Mouse (Mus musculus): ENCODE results near the gene 2810408A11Rik.
"Not testable (repeated sequence)": the region's sequence is repeated elsewhere in the genome, so short reads cannot be mapped to it uniquely, and the experiment has no call there.

Gene 2810408A11Rik

DNA sequence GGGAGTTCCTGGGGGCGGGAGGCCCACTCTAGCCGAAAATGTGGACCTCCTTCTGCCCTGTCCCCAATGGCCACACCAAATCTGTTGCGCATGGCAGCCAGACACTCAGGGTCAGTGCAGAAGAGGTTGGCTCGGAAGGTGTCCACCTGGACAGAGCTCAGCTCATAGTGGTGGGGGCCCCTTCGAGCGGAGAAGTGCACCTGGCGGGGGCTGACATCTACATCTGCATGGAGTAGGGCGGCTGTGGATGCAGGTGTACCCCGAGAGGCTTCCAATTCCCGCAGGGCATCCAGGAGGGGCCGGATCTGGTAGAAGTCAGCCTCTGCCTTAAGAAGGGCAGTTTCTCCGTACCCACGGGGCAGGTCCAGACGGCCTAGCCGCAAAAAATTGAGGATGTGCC, 21.1 kb downstream of the 2810408A11Rik start:
- DNase-seq: peak in 1 of 2 experiments; percentile 57

DNA sequence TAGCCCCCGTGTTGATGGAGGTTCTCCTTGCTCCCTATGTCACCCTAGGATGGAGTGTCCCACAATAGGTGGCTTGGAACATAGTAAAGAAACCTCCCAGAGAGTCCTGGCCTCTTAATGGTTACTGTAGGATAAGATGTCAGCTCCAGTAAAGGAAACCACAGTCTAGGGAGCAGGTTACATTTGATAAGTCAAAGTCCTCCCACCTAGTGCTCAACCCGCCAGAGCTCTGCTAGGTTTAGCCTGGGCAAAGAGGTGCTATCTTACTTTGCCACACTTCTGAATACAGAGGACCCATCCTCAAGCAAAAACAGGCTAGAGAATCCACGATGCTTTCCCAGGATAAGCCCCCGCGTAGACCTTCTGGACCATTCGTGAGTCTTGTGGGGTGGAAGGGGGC, 21.8 kb downstream of the 2810408A11Rik start:
- no peak for DNase-seq

DNA sequence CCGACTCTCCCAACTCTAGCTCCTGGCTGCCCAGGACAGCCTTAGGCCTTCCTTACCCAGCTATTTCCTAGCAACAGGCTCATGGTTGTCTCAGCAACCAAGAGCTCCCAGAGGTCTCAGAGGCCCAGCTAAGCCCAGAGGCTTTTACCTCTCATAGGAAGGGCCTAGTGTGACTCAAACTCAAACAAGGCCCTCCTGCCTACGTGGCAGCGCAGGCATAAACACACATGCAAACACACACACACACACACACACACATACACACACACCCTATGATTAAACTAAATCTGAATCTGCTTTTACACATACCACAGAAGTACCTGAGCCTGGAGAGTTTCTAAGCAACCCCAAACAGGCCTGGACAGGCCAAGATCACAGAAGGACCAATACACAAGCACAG, 22.4 kb downstream of the 2810408A11Rik start:
- no peak for DNase-seq

DNA sequence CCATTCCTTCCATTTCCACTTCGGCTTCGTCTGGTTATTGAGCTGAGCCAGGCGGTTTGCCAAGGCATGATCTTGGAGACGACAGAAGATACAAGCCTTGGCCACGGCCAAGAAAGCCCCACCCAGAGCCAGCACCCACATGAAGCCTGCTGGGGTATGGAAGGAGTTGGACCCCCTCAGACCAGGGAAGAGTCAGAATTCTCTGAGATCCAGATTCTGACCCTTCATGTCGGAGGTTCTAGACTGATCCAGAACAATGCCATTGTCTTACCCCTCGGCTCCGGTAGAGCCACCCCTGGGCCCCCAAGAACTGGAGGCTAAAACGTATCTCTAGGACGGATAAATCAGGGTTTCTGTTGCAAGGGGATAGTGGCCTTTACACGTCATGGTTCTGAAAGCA, 22.9 kb downstream of the 2810408A11Rik start, which contains the start of gene Tmem95:
Gene Tmem95, minus strand, starts transcription at position 141 of the 400 bp plus-strand sequence.
- no peak for DNase-seq

DNA sequence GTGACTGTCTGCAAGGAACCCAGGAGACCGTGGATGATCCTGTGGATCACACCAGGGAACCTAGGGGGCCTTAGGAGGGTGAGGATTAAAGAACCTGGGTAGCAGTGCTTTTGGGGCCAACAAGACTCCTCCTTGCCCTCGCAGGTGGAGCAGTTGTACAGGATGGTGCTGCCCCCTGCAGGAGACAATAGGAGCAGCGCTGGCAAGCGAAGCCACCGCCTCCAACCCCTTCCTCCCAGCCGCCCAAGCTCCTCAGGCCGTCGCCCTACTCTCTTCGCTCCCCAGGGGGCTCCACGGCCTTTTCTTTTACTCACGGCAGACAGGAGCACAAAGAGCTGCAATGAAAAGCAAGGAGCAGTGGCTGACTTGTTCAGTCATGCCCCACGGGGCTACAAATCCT, 23.9 kb downstream of the 2810408A11Rik start:
- DNase-seq: peak; percentile 88

DNA sequence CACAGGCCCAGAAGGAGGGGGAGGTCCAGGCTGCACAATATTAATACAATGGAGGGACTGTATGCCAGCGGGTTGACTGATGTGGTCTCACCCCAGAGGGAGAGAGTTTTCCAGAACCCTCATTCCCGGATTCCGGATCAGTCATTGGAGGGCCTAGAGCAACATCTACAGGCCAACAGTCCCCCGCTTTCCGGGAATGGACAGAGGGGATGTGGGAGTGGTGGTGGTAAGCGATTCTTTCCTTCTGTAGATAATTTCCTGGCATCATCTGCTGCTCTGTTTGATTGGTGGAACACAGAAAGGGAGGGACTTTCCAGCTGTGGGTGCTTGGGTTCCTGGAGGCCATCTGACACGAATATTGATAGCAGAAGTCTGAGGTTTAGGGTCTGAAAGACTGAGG, 24.6 kb downstream of the 2810408A11Rik start:
- peak; percentile 43 to 72 for DNase-seq

DNA sequence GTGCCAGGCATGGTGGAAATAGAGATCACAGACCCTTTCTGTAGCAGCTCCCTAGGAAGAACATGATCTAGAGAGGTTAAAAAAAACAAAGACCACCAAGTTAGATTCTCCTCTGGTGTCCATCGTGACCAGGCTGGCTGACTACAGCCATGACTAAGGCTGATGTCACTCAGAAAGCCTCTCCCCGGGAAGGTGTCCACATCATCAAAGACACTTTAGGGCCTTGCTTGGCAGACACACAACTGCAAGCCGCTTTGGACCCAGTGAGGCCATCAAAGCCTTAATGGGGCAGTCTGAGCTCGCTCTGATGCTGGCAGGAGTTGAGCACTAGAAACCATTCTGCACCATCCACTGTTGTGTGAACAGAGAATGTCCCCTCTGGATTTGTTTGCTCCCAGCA, 28.3 kb downstream of the 2810408A11Rik start:
- no peak for DNase-seq

DNA sequence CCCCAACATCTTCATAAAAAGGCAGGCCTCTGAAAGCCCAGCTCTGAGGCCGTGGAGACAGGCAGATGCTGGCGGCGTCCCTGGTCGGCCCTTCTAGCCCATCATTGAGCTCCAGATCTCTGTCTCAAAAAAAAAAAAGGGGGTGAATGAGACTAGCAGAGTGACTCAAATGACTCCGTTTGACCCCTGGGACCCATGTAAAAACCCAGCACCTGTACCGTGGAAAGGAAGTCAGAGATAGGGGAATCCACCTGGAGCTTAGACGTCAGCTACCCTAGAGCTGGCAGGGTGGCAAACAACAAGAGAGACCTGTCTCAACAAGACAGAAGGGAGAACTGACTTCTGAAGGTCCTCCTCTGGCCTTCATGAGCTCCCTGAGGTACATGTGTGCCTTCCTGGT, 29.0 kb downstream of the 2810408A11Rik start:
- DNase-seq: no peak

DNA sequence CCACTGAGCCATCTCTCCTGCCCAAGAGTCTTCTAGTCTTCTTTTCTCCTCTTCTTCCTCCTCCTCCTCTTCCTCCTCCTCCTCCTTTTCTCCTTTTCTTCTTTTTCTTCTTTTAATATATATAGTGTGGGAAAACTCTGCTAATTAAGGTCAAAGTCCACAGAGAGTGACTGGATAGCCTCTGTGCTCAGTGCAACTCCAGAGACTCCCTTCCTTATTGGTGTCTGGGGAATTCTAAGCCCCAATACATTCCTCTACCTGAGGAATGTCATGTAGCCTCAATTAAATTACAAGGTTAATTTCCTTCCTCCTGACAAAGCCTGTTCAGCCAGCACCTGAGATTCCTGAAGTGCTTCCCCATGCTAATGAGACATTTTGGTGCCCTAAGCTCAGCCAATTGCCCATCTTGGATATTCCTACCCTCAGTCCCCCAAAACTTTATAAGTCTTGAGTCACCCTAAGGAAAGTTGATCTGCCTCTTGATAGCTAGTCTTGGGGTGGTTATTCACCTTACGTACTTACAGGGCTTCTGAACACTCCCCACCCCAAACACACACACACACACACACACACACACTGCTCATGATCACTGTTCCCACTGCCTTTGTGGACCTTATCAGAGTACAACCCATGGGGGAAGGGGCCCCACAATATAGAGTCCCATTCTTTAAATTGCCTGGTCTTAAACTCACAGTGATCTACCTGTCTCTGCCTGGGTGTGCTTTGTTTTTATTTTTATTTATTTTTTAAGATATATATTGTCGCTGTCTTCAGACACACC, 30.3 kb downstream of the 2810408A11Rik start:
- no peak for DNase-seq

DNA sequence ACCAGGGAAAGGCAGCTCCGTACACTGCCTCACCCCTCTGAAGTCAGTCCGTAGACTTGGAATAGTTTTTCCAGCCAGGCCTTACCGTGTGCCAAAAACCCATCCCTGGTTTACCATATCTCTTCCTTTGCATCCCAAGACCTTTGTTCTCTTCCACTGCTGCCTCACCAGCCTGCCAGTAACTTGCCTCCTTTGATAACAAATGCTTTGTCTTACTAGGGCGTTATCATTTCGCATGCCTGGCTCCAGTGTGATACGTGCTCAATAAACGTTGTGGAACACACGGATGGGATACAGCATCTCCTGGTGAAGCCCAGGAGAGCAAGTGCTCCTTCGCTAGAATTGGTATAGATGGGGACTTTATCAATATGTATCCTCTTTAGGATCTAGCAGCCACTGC, 33.5 kb downstream of the 2810408A11Rik start:
- no peak for DNase-seq

DNA sequence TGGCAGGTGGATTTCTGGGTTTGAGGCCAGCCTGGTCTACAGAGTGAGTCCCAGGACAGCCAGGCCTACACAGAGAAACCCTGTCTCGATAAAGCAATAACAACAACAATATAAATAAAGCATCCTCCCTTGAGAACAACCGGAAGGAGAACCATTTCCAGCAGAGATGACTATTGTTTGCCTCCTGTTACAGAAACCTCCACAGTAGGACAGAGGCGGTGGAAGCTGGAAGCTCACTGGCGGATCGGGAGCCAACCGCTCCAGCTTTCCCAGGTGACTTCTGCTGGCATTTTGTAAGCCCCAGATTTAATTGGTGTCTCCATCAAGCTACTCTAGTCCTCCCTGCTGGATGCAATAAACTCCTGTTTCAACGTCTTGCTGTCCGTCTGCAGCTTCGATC, 35.2 kb downstream of the 2810408A11Rik start:
- DNase-seq: no peak

DNA sequence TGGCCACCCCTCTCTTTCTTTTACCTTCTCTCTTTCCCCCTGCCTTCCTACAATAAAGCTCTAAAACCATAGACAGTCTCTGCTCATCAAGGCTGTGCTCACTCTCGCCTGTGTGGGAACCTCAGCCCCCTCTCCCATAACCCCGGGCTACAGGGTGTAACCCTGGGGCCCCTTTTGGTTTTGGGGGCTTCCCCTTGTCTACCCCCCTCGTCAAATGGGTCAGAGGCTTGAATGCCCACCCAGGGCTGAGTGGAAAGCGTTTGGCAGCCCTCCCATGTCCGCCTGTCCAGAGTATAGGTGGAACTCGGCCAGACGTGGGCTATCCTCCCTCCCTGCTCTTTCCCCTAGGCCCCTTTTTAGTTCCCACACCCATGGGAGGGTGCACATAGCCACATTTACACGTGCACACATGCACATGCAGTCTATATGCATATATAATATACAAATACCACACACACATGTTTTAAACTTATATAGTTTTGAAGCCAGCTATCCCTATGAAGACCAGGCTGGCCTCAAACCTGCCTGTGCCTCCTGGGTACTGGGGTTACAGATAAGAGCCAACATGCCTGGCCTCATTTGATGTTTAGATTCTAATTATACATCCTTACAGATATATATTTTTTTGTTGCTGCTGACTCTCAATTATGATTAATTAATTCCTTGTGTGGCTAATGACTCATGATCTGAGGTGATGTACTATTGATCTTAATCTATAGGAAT, 36.5 kb downstream of the 2810408A11Rik start:
- no peak for DNase-seq

DNA sequence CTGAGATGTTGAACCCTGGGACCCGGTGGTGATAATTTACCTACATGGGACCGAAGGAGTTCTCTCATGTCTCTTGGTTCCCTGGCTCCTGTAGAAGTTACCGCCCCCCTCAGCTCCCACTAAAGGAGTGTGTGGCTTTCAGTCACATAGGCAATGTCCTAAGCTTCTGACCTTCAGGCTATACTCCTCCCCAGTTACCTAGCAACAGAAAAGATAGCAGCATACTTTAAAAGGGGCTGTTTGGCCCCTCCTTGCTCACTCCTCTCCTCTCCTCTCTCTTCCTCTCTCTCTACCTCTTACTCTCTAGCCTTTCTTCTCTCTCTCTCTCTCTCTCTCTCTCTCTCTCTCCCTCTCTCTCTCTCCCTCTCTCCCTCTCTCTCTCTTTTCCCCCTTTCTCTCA, 37.1 kb downstream of the 2810408A11Rik start:
- DNase-seq: not testable (repeated sequence)

DNA sequence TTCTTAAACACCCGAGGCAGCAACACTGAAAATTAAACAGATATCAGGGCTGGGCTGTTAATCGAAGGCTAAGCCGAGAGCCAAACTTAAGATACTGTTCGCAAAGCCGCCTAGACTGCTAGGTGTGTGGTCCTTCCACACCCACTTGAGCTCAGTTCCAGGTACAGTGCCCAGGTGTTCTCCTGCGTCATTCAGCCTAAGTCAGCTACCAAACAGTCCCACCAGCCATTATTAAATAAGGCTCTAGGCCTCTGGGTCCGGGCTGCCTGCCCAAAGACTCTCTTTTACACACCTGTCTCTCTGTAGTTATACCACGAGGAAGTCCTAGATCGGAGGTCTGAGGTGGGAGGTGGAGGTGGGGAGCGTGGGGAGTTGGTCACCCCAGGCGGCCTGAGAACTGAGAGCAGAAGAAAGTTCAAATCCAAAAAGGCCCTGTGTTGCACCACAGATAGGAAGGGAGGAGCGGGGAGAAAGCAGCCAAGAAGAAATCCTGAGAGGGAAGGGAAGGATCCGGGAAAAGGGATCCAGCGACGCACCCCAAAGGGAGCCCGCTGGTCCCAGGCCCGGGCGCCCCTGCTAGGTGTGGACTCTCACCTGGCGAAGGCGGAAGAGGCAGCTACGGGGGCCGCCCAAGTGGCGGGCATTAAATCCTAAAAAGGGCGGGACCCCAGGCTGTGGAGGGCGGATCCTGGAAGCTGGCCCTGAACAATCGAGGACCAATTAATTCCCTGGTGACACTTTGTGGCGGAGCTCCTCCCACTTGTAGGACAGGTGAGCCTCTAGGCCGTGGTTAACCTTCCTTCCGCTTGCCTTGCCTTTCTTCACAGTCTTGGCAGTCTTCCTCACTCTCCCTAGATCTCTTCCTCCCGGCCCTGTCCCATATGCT, 42.4 kb downstream of the 2810408A11Rik start, which contains the start of gene Tnk1:
Gene Tnk1, minus strand, starts transcription at position 618 of the 886 bp plus-strand sequence.
- DNase-seq: peak; percentile 68 to 84

DNA sequence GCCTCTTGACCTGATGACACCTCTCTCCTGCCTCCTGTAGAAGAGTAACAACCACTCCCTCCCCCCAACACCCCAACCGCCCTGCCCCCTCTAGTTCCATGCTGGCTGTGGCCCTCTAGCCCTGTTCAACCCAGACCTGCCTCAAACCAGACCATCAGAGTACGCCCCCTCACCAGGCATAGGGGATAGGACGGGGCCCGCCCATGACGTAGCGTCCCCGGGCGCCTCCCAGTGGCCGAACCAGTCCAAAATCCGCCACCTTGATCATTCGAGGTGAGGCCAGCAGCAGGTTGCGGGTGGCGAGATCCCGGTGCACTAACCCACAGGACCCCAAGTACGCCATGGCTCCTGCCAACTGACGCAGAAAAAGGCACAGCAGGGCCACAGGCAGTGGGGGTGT, 45.4 kb downstream of the 2810408A11Rik start:
- DNase-seq: peak; percentile 52 to 60

DNA sequence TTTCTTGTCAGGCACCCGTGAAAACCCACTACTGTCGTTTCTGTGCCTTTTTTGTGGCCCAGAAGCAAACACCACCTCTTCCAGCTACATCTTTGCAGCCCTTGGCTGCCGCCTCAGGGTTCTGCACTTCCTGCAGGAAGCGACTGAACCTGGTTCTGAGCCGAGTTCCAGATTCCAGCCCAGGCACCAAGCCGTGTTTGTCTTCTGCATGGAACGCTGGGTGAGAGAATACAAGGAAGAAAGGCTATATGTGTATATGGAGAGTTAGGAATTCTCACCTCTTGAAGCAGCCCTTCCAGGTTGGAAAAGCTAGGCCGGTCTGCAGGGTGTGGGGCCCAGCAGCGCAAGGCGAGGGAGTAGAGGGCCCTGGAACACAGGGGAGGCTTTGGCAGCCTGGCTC, 46.1 kb downstream of the 2810408A11Rik start:
- no peak for DNase-seq

DNA sequence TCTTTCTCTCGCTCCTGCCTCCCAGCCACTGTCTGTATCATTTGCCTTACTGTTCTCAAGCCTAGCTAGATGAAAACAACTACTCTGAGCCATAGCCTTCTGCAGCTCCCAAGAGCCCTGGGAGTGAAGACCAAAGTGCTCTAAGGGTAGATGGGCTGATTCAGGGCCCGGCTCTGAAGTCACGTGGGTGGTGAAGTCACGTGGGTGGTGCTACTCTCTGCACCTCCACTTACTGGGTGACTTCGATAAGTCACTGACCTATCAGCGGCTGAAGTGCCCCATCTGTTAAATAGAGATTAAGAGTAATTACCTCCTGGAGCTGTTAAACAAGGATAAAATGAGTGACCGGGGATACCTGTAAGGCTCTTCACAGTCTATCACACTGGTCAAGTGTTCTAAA, 46.8 kb downstream of the 2810408A11Rik start:
- peak; percentile 66 to 68 for DNase-seq

DNA sequence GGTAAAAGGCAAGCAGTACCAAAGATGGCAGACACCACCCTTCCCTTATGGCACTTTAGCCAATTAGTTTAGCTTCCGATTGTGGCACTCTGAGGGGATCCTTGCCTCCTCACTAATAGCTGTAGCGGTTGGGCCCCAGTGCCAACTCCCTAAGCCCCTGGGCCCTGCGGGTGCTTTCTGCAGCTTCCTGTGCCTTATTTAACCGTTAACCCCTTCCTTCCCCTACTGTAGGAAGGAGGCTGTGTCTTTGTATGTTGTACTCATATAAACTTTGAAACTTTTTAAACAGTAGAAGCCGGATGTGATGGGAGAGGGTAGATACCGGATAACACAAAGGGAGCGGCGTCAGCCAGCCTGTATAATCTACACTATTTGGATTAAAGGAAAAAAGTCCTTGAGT, 50.0 kb downstream of the 2810408A11Rik start:
- no peak for DNase-seq

DNA sequence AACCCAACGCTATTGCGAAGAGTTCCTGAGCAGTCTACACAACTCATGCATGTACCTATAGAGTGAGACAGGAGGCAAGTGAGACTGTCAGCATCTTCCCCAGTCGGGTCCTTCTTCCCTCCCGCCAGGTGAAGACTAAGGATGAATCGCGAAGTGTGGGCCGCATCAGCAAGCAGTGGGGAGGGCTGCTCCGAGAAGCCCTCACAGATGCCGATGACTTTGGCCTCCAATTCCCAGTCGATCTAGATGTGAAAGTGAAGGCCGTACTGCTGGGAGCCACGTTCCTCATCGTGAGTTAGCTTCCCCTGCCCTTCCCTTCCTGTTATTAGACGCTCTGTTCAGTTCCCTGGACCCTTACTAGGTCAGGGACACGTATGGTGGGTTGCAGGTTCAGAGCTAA, 50.9 kb downstream of the 2810408A11Rik start:
- no peak for DNase-seq

DNA sequence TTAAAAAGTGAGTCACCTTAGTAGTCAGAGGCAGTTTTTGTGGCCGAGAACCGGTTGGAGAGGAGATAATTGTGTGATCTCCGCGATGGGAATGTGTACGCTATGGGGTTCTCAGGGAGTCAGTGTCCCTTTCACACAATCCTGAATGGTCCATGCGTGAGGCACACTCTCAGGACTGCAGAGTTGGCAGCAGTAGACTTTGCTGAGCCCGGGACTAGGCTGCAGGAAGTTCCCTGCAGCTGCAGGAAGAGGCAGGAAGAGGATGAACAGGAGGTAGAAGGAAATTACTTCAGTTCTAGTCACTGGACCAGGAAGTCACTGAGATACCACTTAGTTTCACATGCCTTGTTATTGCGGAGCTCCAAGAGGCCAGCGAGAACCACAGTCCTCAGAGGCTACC, 51.7 kb downstream of the 2810408A11Rik start:
- no peak for DNase-seq

DNA sequence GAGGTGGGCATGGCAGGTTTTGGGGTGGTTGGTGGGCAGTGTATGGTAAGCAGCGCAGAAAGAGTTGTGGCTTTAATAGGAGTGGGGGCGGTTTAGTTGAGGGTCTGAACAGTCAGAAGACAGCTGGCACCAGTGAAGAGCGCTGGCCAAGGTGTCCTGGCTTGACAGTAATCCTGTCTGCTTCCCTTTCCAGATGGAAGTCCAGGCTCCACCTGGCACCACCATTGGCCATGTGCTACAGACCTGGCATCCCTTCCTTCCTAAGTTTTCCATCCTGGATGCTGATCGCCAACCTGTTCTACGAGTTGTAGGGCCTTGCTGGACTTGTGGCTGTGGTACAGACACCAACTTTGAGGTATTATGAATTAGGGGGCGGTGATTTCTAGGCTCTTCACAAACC, 52.8 kb downstream of the 2810408A11Rik start:
- no peak for DNase-seq
